Mouse (Mus musculus) lung, embryonic 16.5 days (tissue): Measurements from ENCODE around the gene Lmna. TPM values are rescaled to one million over a fixed set of nuclear protein-coding genes. Genes with fewer than 3 reads are reported as not detected.

Experiments used
- ATAC-seq: fragments of 200-750 bp; cut with Nextera tagmentation; 2 replicates; pipeline ENCODE4 v1.8.0; 2017; ENCODE audit warnings: low read depth, mild to moderate bottlenecking, moderate library complexity
- H3K27ac ChIP-seq: fragments of 300-500 bp; sonication (generic); 2 replicates; pipeline ENCODE4 v1.5.1; 2014; ENCODE audit warnings: mild to moderate bottlenecking, control low read depth, low read length
- H3K27me3 ChIP-seq: fragments of 300-500 bp; sonication (generic); 2 replicates; pipeline ENCODE4 v1.6.1; 2014; ENCODE audit warnings: low read depth, low read length, mixed read lengths; ENCODE audit not compliant: control insufficient read depth, insufficient read depth
- H3K36me3 ChIP-seq: fragments of 300-500 bp; sonication (generic); 2 replicates; pipeline ENCODE4 v1.6.1; 2014; ENCODE audit warnings: low read length; ENCODE audit not compliant: control insufficient read depth, insufficient read depth
- H3K4me1 ChIP-seq: fragments of 300-500 bp; sonication (generic); replicated peaks from 2 replicates; pipeline ENCODE4 v1.6.1; 2014; ENCODE audit warnings: low read length, mixed read lengths; ENCODE audit not compliant: control insufficient read depth, insufficient read depth
- H3K4me2 ChIP-seq: fragments of 300-500 bp; sonication (generic); 2 replicates; pipeline ENCODE4 v1.6.1; 2014; ENCODE audit warnings: low read depth, low read length, control low read depth
- H3K4me3 ChIP-seq: fragments of 300-500 bp; sonication (generic); 2 replicates; pipeline ENCODE4 v1.5.1; 2014; ENCODE audit warnings: mild to moderate bottlenecking, low read length, control low read depth
- H3K9ac ChIP-seq: fragments of 300-500 bp; sonication (generic); 2 replicates; pipeline ENCODE4 v1.6.1; 2014; ENCODE audit warnings: low read length, control low read depth
- H3K9me3 ChIP-seq: fragments of 300-500 bp; sonication (generic); 2 replicates; pipeline ENCODE4 v1.6.1; 2016; ENCODE audit warnings: low read length; ENCODE audit not compliant: control insufficient read depth
- WGBS: fragments of 180-500 bp; shearing (Covaris S2); extraction: QIAGEN DNeasy Blood & Tissue Kit; methylation state at CpG from one replicate; pipeline ENCODE4 v1.1.7; 2014; 5-methylcytosine and 5-hydroxymethylcytosine counted together
- polyA plus RNA-seq: library from polyadenylated mRNA; unstranded; fragments of >200 nt; fragmentation: Nextera tagmentation; extraction: Ambion mirVana; gene quantifications from 2 replicates; pipeline ENCODE4 v1.2.1, GENCODE M21; 2015

Lmna gene
- polyA plus RNA-seq, 1 experiment from 2014 or later = 150 TPM

GRCm38 (mm10) chr3:88473571-88473970, 36.2 kb downstream of the Lmna start:
- no peak for ATAC-seq
- no peak overlapping the region for H3K27ac ChIP-seq
- no peaks in the 10 kb centered on the region; the same call in 1 of the 2 replicates for H3K4me1 ChIP-seq
- H3K27me3 ChIP-seq = no peaks in the 10 kb centered on the region
- H3K9me3 ChIP-seq = peaks cover 3% of the 10 kb centered on the region; the same call in 1 of the 2 replicates
- H3K9ac ChIP-seq = no peak overlapping the region
- no peaks in the 10 kb centered on the region for H3K36me3 ChIP-seq
- WGBS = 74% methylated on average over 1 of the region's 1 CpGs
- no peak overlapping the region for H3K4me3 ChIP-seq
- no peak overlapping the region for H3K4me2 ChIP-seq

- no peak overlapping the region for H3K27ac ChIP-seq
- whole genome bisulfite sequencing = 35% methylated on average over 5 of the region's 5 CpGs
Measured at GRCm38 (mm10) chr3:88473020-88473419, 36.7 kb downstream of the Lmna start.

GRCm38 (mm10) chr3:88470943-88471479, 38.7 kb downstream of the Lmna start:
- Histone ChIP-seq H3K4me1 (no peaks in the 10 kb centered on the region; the same call in 1 of the 2 replicates), H3K9ac (no peak overlapping the region), H3K4me2 (no peak overlapping the region), H3K4me3 (no peak overlapping the region), H3K36me3 (no peaks in the 10 kb centered on the region), H3K9me3 (peaks cover 3% of the 10 kb centered on the region; the same call in 1 of the 2 replicates), H3K27ac (no peak overlapping the region), H3K27me3 (no peaks in the 10 kb centered on the region)
- 38% methylated on average over 10 of the region's 10 CpGs for WGBS
- peak; percentile 36; the same call in 1 of the 2 replicates for ATAC-seq

More at GRCm38 (mm10) chr3:88473020-88473419, 36.7 kb downstream of the Lmna start:
- H3K9me3 ChIP-seq = peaks cover 3% of the 10 kb centered on the region; the same call in 1 of the 2 replicates
- H3K4me3 ChIP-seq = no peak overlapping the region
- no peaks in the 10 kb centered on the region; the same call in 1 of the 2 replicates for H3K4me1 ChIP-seq
- no peaks in the 10 kb centered on the region for H3K36me3 ChIP-seq
- no peaks in the 10 kb centered on the region for H3K27me3 ChIP-seq
- no peak overlapping the region for H3K9ac ChIP-seq
- no peak overlapping the region for H3K4me2 ChIP-seq
- ATAC-seq = peak; percentile 59

- Histone ChIP-seq H3K4me2 (no peak overlapping the region), H3K36me3 (no peaks in the 10 kb centered on the region), H3K27me3 (no peaks in the 10 kb centered on the region), H3K9me3 (peaks cover 3% of the 10 kb centered on the region; the same call in 1 of the 2 replicates), H3K27ac (no peak overlapping the region), H3K9ac (no peak overlapping the region), H3K4me1 (no peaks in the 10 kb centered on the region; the same call in 1 of the 2 replicates), H3K4me3 (no peak overlapping the region)
- WGBS = 80% methylated on average over 2 of the region's 2 CpGs
- no peak for ATAC-seq
Measured at GRCm38 (mm10) chr3:88469466-88469865, 40.3 kb downstream of the Lmna start.

- Histone ChIP-seq H3K9me3 (peaks cover 3% of the 10 kb centered on the region; the same call in 1 of the 2 replicates), H3K36me3 (no peaks in the 10 kb centered on the region), H3K9ac (no peak overlapping the region), H3K4me2 (no peak overlapping the region), H3K4me3 (no peak overlapping the region), H3K4me1 (no peaks in the 10 kb centered on the region), H3K27ac (no peak overlapping the region), H3K27me3 (no peaks in the 10 kb centered on the region)
- ATAC-seq = peak; percentile 86
- WGBS = 27% methylated on average over 16 of the region's 16 CpGs
Measured at GRCm38 (mm10) chr3:88467116-88467824, 42.5 kb downstream of the Lmna start.

GRCm38 (mm10) chr3:88465127-88465526, 44.6 kb downstream of the Lmna start:
- Histone ChIP-seq H3K9me3 (peaks cover 3% of the 10 kb centered on the region; the same call in 1 of the 2 replicates), H3K4me2 (no peak overlapping the region), H3K27ac (no peak overlapping the region), H3K4me1 (peaks cover 6% of the 10 kb centered on the region), H3K27me3 (no peaks in the 10 kb centered on the region), H3K9ac (no peak overlapping the region), H3K4me3 (no peak overlapping the region), H3K36me3 (no peaks in the 10 kb centered on the region)
- 52% methylated on average over 2 of the region's 2 CpGs for WGBS
- ATAC-seq = no peak

GRCm38 (mm10) chr3:88464425-88464824, 45.3 kb downstream of the Lmna start:
- no peak for ATAC-seq
- Histone ChIP-seq H3K4me2 (no peak overlapping the region), H3K36me3 (no peaks in the 10 kb centered on the region), H3K27me3 (no peaks in the 10 kb centered on the region), H3K4me3 (no peak overlapping the region), H3K27ac (no peak overlapping the region), H3K4me1 (peaks cover 6% of the 10 kb centered on the region), H3K9me3 (no peaks in the 10 kb centered on the region), H3K9ac (no peak overlapping the region)
- WGBS = 35% methylated on average over 3 of the region's 3 CpGs

- 36% methylated on average over 12 of the region's 12 CpGs for WGBS
- peak; percentile 56 for ATAC-seq
Measured at GRCm38 (mm10) chr3:88460983-88461696, 48.6 kb downstream of the Lmna start, which contains the start of gene Sema4a. Sema4a (minus strand) TSS chr3:88461182.

GRCm38 (mm10) chr3:88460029-88460428, 49.7 kb downstream of the Lmna start:
- Histone ChIP-seq H3K9ac (no peak overlapping the region), H3K4me1 (peaks cover 11% of the 10 kb centered on the region), H3K27ac (no peak overlapping the region), H3K36me3 (no peaks in the 10 kb centered on the region), H3K4me2 (no peak overlapping the region), H3K27me3 (peaks cover 3% of the 10 kb centered on the region; the same call in 1 of the 2 replicates), H3K9me3 (no peaks in the 10 kb centered on the region), H3K4me3 (no peak overlapping the region)
- no peak for ATAC-seq
- WGBS = 70% methylated on average over 5 of the region's 5 CpGs

More at GRCm38 (mm10) chr3:88460983-88461696, 48.6 kb downstream of the Lmna start, which contains the start of gene Sema4a:
- no peak within 1 kb of the TSS for H3K4me2 ChIP-seq
- peaks cover 3% of the 10 kb centered on the region; the same call in 1 of the 2 replicates for H3K27me3 ChIP-seq
- H3K9me3 ChIP-seq = no peaks in the 10 kb centered on the region
- no peak within 1 kb of the TSS for H3K4me3 ChIP-seq
- H3K36me3 ChIP-seq = no peaks in the 10 kb centered on the region
- no peak within 1 kb of the TSS for H3K27ac ChIP-seq
- H3K4me1 ChIP-seq = peaks cover 6% of the 10 kb centered on the region
- H3K9ac ChIP-seq = no peak within 1 kb of the TSS
